Mouse (Mus musculus) limb, embryonic 14.5 days (tissue): ENCODE measurements around the gene Elmo1. TPM values are rescaled to one million over a fixed set of nuclear protein-coding genes. Genes with fewer than 3 reads are reported as not detected.

Experiments used
- ATAC-seq: fragments of 200-750 bp; cut with Nextera tagmentation; 2 replicates; pipeline ENCODE4 v1.8.0; 2017; ENCODE audit warnings: low read depth, moderate number of reproducible peaks, moderate TSS enrichment; ENCODE audit not compliant: low FRiP score
- DNase-seq: peaks from one replicate; pipeline ENCODE4 v3.0.0-alpha.2; 2015; ENCODE audit warnings: low spot score
- H3K27ac ChIP-seq: fragments of 300-500 bp; sonication (generic); replicated peaks from 2 replicates; pipeline ENCODE4 v1.5.1; 2014; ENCODE audit warnings: low read depth, mild to moderate bottlenecking, low read length, moderate library complexity, mixed read lengths
- H3K27me3 ChIP-seq: fragments of 300-500 bp; sonication (generic); 2 replicates; pipeline ENCODE4 v1.6.1; 2014; ENCODE audit warnings: low read length, mixed read lengths; ENCODE audit not compliant: control insufficient read depth, insufficient read depth
- H3K36me3 ChIP-seq: fragments of 300-500 bp; sonication (generic); 2 replicates; pipeline ENCODE4 v1.6.1; 2014; ENCODE audit warnings: mild to moderate bottlenecking, low read length, moderate library complexity, mixed read lengths; ENCODE audit not compliant: control insufficient read depth, insufficient read depth
- H3K4me1 ChIP-seq: fragments of 300-500 bp; sonication (generic); 2 replicates; pipeline ENCODE4 v1.6.1; 2014; ENCODE audit warnings: antibody characterized with exemption, low read length, mixed read lengths; ENCODE audit not compliant: control insufficient read depth, insufficient read depth
- H3K4me2 ChIP-seq: fragments of 300-500 bp; sonication (generic); replicated peaks from 2 replicates; pipeline ENCODE4 v1.6.1; 2014; ENCODE audit warnings: low read depth, mild to moderate bottlenecking, low read length, moderate library complexity; ENCODE audit not compliant: severe bottlenecking
- H3K4me3 ChIP-seq: fragments of 300-500 bp; sonication (generic); replicated peaks from 2 replicates; pipeline ENCODE4 v1.5.1; 2014; ENCODE audit warnings: low read length
- H3K9ac ChIP-seq: fragments of 300-500 bp; sonication (generic); 2 replicates; pipeline ENCODE4 v1.6.1; 2014; ENCODE audit warnings: mild to moderate bottlenecking, low read depth, low read length, moderate library complexity; ENCODE audit not compliant: severe bottlenecking
- H3K9me3 ChIP-seq: fragments of 300-500 bp; sonication (generic); 2 replicates; pipeline ENCODE4 v1.6.1; 2016; ENCODE audit warnings: low read length; ENCODE audit not compliant: control insufficient read depth
- POLR2A ChIP-seq: fragments of 200-500 bp; IDR thresholded peaks from 2 replicates; pipeline ENCODE4 v1.8.0; 2012; ENCODE audit warnings: inconsistent platforms, mild to moderate bottlenecking, moderate library complexity, borderline replicate concordance; ENCODE audit not compliant: insufficient read depth, insufficient read length; ENCODE audit errors: extremely low read depth
- WGBS: fragments of 180-500 bp; shearing (Covaris S2); extraction: QIAGEN DNeasy Blood & Tissue Kit; methylation state at CpG from one replicate; pipeline ENCODE4 v1.1.7; 2014; 5-methylcytosine and 5-hydroxymethylcytosine counted together
- polyA plus RNA-seq, 2 experiments: library from polyadenylated mRNA; depleted of rRNA in 1 of 2; stranded (reverse) in 1 of 2; unstranded in 1 of 2; fragments of >200 nt; fragmentation: Nextera tagmentation in 1 of 2; extraction: Ambion mirVana in 1 of 2; gene quantifications; 2 replicates each; pipeline versions ENCODE4 v1.2.1 to v1.2.3; 2012 to 2014

The Elmo1 gene
- polyA plus RNA-seq, 2 experiments: 12.8 TPM

DNA sequence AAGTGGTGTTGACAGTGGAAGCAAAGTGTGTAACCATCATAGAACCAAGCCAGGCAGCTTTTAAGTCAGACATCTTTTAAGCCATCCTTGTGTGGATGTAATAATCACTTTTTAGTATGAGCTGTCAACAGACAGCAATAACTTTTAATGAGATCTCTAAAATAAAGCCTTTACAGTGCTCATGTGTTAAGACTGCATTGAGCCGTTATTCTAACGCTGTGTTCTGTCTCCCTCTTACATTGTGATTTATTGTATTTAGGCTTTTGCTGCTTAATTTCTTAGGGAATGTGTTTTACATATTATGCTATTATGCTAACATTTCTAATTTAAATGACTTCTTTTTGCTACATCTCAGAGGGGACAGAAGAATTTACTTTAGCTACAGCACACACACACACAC, 189.5 kb downstream of the Elmo1 start:
- Histone ChIP-seq H3K4me2 (0 out of 2 replicates have a peak overlapping the region, but pooled peaks have one; percentile 14), H3K27ac (no peak overlapping the region), H3K4me1 (peaks cover 7% of the 10 kb centered on the region; the same call in 1 of the 2 replicates), H3K9ac (no peak overlapping the region), H3K4me3 (no peak overlapping the region), H3K27me3 (no peaks in the 10 kb centered on the region), H3K36me3 (no peaks in the 10 kb centered on the region), H3K9me3 (no peaks in the 10 kb centered on the region)
- TF ChIP-seq POLR2A: no peak
- no peak for ATAC-seq
- 31% methylated on average over 2 of the region's 2 CpGs for WGBS
- no peak for DNase-seq

GRCm38 (mm10) chr13:20283891-20284290, 193.5 kb downstream of the Elmo1 start:
- ATAC-seq (no peak), DNase-seq (no peak)
- no peak overlapping the region for H3K27ac ChIP-seq
- H3K9ac ChIP-seq: no peak overlapping the region
- WGBS: 89% methylated on average over 7 of the region's 7 CpGs
- no peaks in the 10 kb centered on the region for H3K9me3 ChIP-seq
- H3K36me3 ChIP-seq: no peaks in the 10 kb centered on the region
- no peak overlapping the region for H3K4me3 ChIP-seq
- 0 out of 2 replicates have a peak, but pooled peaks cover 4% of the 10 kb centered on the region for H3K27me3 ChIP-seq
- peaks cover 10% of the 10 kb centered on the region for H3K4me1 ChIP-seq
- TF ChIP-seq POLR2A: no peak
- H3K4me2 ChIP-seq: no peak overlapping the region

GRCm38 (mm10) chr13:20286680-20287079, 196.3 kb downstream of the Elmo1 start:
- Histone ChIP-seq H3K4me3 (no peak overlapping the region), H3K9ac (no peak overlapping the region), H3K36me3 (no peaks in the 10 kb centered on the region), H3K27me3 (0 out of 2 replicates have a peak, but pooled peaks cover 4% of the 10 kb centered on the region), H3K4me2 (no peak overlapping the region), H3K4me1 (peaks cover 3% of the 10 kb centered on the region; the same call in 1 of the 2 replicates), H3K9me3 (no peaks in the 10 kb centered on the region), H3K27ac (no peak overlapping the region)
- TF ChIP-seq POLR2A: no peak
- 86% methylated on average over 6 of the region's 6 CpGs for WGBS
- no peak for ATAC-seq
- DNase-seq: no peak

GRCm38 (mm10) chr13:20288393-20288792, 198.0 kb downstream of the Elmo1 start:
- Histone ChIP-seq H3K27me3 (0 out of 2 replicates have a peak, but pooled peaks cover 4% of the 10 kb centered on the region), H3K36me3 (no peaks in the 10 kb centered on the region), H3K27ac (no peak overlapping the region), H3K4me2 (no peak overlapping the region), H3K4me3 (no peak overlapping the region), H3K9ac (no peak overlapping the region), H3K9me3 (no peaks in the 10 kb centered on the region), H3K4me1 (peaks cover 3% of the 10 kb centered on the region; the same call in 1 of the 2 replicates)
- 26% methylated on average over 7 of the region's 7 CpGs for WGBS
- peak; percentile 61 for ATAC-seq
- TF ChIP-seq POLR2A: no peak
- peak; percentile 65 for DNase-seq

DNA sequence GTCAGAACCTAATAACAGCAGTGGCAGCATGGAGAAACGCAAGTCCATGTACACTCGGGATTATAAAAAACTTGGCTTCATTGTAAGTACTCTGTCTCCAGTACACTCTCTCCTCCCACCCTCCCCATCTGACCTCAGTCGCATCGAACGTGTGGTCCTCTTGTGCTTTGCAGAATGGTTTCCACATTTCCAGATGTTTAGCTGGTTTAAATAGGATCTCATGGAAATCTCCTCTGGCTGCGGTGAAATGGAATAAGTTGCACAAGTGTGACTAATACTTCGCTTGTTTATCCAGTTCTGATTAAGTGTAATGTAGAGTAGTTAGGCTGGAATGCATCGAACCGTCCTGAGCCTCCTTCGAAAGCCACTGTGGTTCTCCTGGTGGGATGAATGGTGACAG, 200.0 kb downstream of the Elmo1 start:
- peak; percentile 61 for DNase-seq
- H3K9me3 ChIP-seq: no peaks in the 10 kb centered on the region
- H3K4me3 ChIP-seq: no peak overlapping the region
- 0 out of 2 replicates have a peak, but pooled peaks cover 4% of the 10 kb centered on the region for H3K27me3 ChIP-seq
- no peak overlapping the region for H3K27ac ChIP-seq
- peaks cover 3% of the 10 kb centered on the region; the same call in 1 of the 2 replicates for H3K4me1 ChIP-seq
- no peak for TF ChIP-seq POLR2A
- H3K36me3 ChIP-seq: no peaks in the 10 kb centered on the region
- 57% methylated on average over 10 of the region's 10 CpGs for WGBS
- no peak overlapping the region for H3K9ac ChIP-seq
- ATAC-seq: peak; percentile 70; the same call in 1 of the 2 replicates
- H3K4me2 ChIP-seq: no peak overlapping the region
